Mouse (Mus musculus): ENCODE data around the gene Zfp973.
"Not testable (repeated sequence)": the region's sequence is repeated elsewhere in the genome, so short reads cannot be mapped to it uniquely, and the experiment has no call there.

The Zfp973 gene

DNA sequence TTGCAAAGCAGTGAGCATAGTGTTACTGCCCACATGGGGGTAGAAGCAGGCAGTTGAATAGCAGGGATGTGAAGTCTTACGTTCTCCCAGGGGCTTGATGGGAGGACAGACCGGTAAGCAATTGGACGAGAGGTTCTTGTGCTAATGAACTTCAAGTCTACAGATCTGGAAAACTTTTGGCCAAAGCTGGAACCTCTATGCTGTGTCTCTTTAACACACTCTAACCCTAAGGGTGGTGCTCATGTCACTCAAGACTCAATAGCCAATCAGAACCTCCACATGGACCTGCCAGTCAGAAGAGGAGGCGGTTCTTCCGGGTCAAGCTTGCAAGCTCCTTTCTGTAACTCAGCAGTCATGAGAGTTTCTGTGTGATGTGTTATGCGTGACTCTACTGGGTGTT, at the start of gene Zfp973:
Gene Zfp973 (plus strand): TSS at position 301 of the 400 bp plus-strand sequence.
- in situ Hi-C loops (cut with MboI, MseI): not testable (repeated sequence)

DNA sequence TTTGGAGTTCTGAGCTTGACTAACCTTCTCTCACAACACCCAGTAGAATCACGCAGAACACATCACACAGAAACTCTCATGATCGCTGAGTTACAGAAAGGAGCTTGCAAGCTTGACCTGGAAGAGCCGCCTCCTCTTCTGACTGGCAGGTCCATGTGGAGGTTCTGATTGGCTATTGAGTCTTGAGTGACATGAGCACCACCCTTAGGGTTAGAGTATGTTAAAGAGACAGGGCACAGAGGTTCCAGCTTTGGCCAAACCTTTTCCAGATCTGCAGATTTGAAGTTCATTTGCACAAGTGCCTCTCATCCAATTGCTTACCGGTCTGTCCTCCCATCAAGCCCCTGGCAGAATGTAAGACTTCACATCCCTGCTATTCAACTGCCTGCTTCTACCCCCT, 34.1 kb upstream of the Zfp973 start, which contains the start of gene Gm14308:
Gene Gm14308 (minus strand): TSS at position 101 of the 400 bp plus-strand sequence.
- in situ Hi-C loops (cut with MboI, MseI): not testable (repeated sequence)

DNA sequence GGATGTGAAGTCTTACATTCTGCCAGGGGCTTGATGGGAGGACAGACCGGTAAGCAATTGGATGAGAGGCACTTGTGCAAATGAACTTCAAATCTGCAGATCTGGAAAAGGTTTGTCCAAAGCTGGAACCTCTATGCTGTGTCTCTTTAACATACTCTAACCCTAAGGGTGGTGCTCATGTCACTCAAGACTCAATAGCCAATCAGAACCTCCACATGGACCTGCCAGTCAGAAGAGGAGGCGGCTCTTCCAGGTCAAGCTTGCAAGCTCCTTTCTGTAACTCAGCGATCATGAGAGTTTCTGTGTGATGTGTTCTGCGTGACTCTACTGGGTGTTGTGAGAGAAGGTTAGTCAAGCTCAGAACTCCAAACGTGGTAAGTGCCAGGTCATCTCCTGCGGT, 37.7 kb downstream of the Zfp973 start, which contains the start of gene Gm14305:
Gene Gm14305 (plus strand): TSS at position 278 of the 400 bp plus-strand sequence.
- in situ Hi-C loops (cut with MboI, MseI): loop anchor here (25.0 kb wide), 1 partner anchor 1221 kb away; no protein-coding TSS in a partner anchor
